Mouse (Mus musculus) heart, adult 2 months (tissue): ENCODE results near the gene Slc13a2.

Source experiments
- EP300 ChIP-seq: fragments of 200-500 bp; IDR thresholded peaks from 2 replicates; pipeline ENCODE4 v1.6.1; 2011; ENCODE audit warnings: low read depth, low read length, control low read depth; ENCODE audit not compliant: insufficient read depth
- POLR2A ChIP-seq: fragments of 200-500 bp; IDR thresholded peaks from 2 replicates; pipeline ENCODE4 v1.6.1; 2011; ENCODE audit warnings: mild to moderate bottlenecking, low read depth, low read length, control low read depth; ENCODE audit not compliant: insufficient read depth

DNA sequence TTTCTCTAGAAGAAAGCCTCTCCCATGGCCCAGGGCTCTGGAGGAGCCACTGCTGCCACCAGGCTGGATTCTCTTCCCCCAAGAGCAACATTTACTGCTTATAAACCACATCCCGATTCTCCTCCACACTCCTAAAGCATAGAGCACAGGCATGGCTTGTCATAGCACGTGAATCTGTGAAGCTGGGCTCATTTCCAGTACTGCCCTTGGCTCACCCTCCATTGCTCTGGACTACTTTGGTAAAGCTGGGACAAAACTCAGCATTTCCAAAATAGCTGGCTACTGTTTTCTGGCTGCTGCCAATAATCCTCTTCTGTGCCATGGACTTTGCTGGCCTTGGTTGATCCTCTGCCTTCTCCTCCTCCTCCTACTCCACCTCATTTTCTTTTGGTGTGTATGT lies 2.3 kb upstream of the Slc13a2 start:
- TF ChIP-seq POLR2A = no peak
- TF ChIP-seq EP300 = no peak
